Mouse (Mus musculus) midbrain, embryonic 12.5 days (tissue): ENCODE measurements around the gene Pde1c. TPM values are rescaled to one million over a fixed set of nuclear protein-coding genes. Genes with fewer than 3 reads are reported as not detected.

Source experiments
- ATAC-seq: fragments of 200-750 bp; cut with Nextera tagmentation; 2 replicates; pipeline ENCODE4 v1.8.0; 2017; ENCODE audit warnings: low read depth, moderate TSS enrichment, moderate library complexity; ENCODE audit not compliant: low FRiP score
- H3K27ac ChIP-seq: fragments of 300-500 bp; sonication (generic); replicated peaks from 2 replicates; pipeline ENCODE4 v1.5.1; 2016; ENCODE audit warnings: mild to moderate bottlenecking
- H3K27me3 ChIP-seq: fragments of 300-500 bp; sonication (generic); 2 replicates; pipeline ENCODE4 v1.6.1; 2016; ENCODE audit warnings: mild to moderate bottlenecking
- H3K36me3 ChIP-seq: fragments of 300-500 bp; sonication (generic); 2 replicates; pipeline ENCODE4 v1.6.1; 2016
- H3K4me1 ChIP-seq: fragments of 300-500 bp; sonication (generic); 2 replicates; pipeline ENCODE4 v1.6.1; 2016
- H3K4me2 ChIP-seq: fragments of 300-500 bp; sonication (generic); replicated peaks from 2 replicates; pipeline ENCODE4 v1.6.1; 2016; ENCODE audit warnings: mild to moderate bottlenecking, moderate library complexity
- H3K4me3 ChIP-seq: fragments of 300-500 bp; sonication (generic); 2 replicates; pipeline ENCODE4 v1.5.1; 2016; ENCODE audit warnings: mild to moderate bottlenecking
- H3K9ac ChIP-seq: fragments of 300-500 bp; sonication (generic); replicated peaks from 2 replicates; pipeline ENCODE4 v1.6.1; 2016; ENCODE audit warnings: mild to moderate bottlenecking, moderate library complexity
- H3K9me3 ChIP-seq: fragments of 300-500 bp; sonication (generic); 2 replicates; pipeline ENCODE4 v1.6.1; 2016; ENCODE audit warnings: mild to moderate bottlenecking
- WGBS: fragments of 180-500 bp; shearing (Covaris S2); methylation state at CpG from one replicate; pipeline ENCODE4 v1.1.7; 2016; 5-methylcytosine and 5-hydroxymethylcytosine counted together
- polyA plus RNA-seq: library from polyadenylated mRNA; unstranded; fragments of >200 nt; fragmentation: Nextera tagmentation; extraction: Ambion mirVana; gene quantifications from 2 replicates; pipeline ENCODE4 v1.2.1, GENCODE M21; 2016

Gene Pde1c
- polyA plus RNA-seq, 1 experiment from 2014 or later = 7.4 TPM

- Histone ChIP-seq H3K9me3 (no peaks in the 10 kb centered on the region), H3K36me3 (no peaks in the 10 kb centered on the region), H3K27me3 (0 out of 2 replicates have a peak, but pooled peaks cover 8% of the 10 kb centered on the region), H3K4me2 (peak overlapping the region; percentile 95), H3K4me1 (peaks cover 12% of the 10 kb centered on the region), H3K27ac (0 out of 2 replicates have a peak overlapping the region, but pooled peaks have one; percentile 36), H3K9ac (peak overlapping the region; percentile 71), H3K4me3 (peak overlapping the region; percentile 55)
- 2% methylated on average over 19 of the region's 19 CpGs for WGBS
- ATAC-seq = peak; percentile 79
Observed at GRCm38 (mm10) chr6:56361348-56362127, 207.4 kb downstream of the Pde1c start.

- no peak overlapping the region for H3K9ac ChIP-seq
- no peaks in the 10 kb centered on the region for H3K9me3 ChIP-seq
- H3K4me2 ChIP-seq = peak overlapping the region; percentile 19; the same call in 1 of the 2 replicates
- no peak overlapping the region for H3K27ac ChIP-seq
- peaks cover 12% of the 10 kb centered on the region for H3K4me1 ChIP-seq
- 0 out of 2 replicates have a peak overlapping the region, but pooled peaks have one; percentile 3 for H3K4me3 ChIP-seq
- 0 out of 2 replicates have a peak, but pooled peaks cover 8% of the 10 kb centered on the region for H3K27me3 ChIP-seq
- no peaks in the 10 kb centered on the region for H3K36me3 ChIP-seq
- WGBS = 66% methylated on average over 6 of the region's 6 CpGs
- no peak for ATAC-seq
Observed at GRCm38 (mm10) chr6:56360086-56360485, 208.8 kb downstream of the Pde1c start.

- Histone ChIP-seq H3K36me3 (no peaks in the 10 kb centered on the region), H3K9ac (no peak overlapping the region), H3K27ac (no peak overlapping the region), H3K4me1 (peaks cover 12% of the 10 kb centered on the region), H3K9me3 (no peaks in the 10 kb centered on the region), H3K4me3 (no peak overlapping the region), H3K4me2 (no peak overlapping the region), H3K27me3 (0 out of 2 replicates have a peak, but pooled peaks cover 8% of the 10 kb centered on the region)
- ATAC-seq = no peak
- 91% methylated on average over 3 of the region's 3 CpGs for WGBS
Observed at GRCm38 (mm10) chr6:56359126-56359525, 209.8 kb downstream of the Pde1c start.

- Histone ChIP-seq H3K9me3 (no peaks in the 10 kb centered on the region), H3K9ac (no peak overlapping the region), H3K27ac (no peak overlapping the region), H3K4me2 (no peak overlapping the region), H3K4me3 (no peak overlapping the region), H3K4me1 (no peaks in the 10 kb centered on the region), H3K36me3 (no peaks in the 10 kb centered on the region), H3K27me3 (no peaks in the 10 kb centered on the region)
- ATAC-seq = no peak
- 81% methylated on average over 3 of the region's 3 CpGs for WGBS
Observed at GRCm38 (mm10) chr6:56347207-56347606, 221.7 kb downstream of the Pde1c start.

GRCm38 (mm10) chr6:56345082-56345481 is 223.8 kb downstream of the Pde1c start:
- Histone ChIP-seq H3K4me2 (no peak overlapping the region), H3K27me3 (no peaks in the 10 kb centered on the region), H3K9ac (no peak overlapping the region), H3K9me3 (no peaks in the 10 kb centered on the region), H3K36me3 (no peaks in the 10 kb centered on the region), H3K4me3 (no peak overlapping the region), H3K27ac (no peak overlapping the region), H3K4me1 (no peaks in the 10 kb centered on the region)
- 75% methylated on average over 4 of the region's 4 CpGs for WGBS
- ATAC-seq = no peak

GRCm38 (mm10) chr6:56342005-56342404 is 226.9 kb downstream of the Pde1c start:
- Histone ChIP-seq H3K27me3 (no peaks in the 10 kb centered on the region), H3K9ac (no peak overlapping the region), H3K4me1 (no peaks in the 10 kb centered on the region), H3K36me3 (no peaks in the 10 kb centered on the region), H3K9me3 (no peaks in the 10 kb centered on the region), H3K27ac (no peak overlapping the region), H3K4me2 (no peak overlapping the region), H3K4me3 (no peak overlapping the region)
- 47% methylated on average over 1 of the region's 1 CpGs for WGBS
- no peak for ATAC-seq

- Histone ChIP-seq H3K4me1 (no peaks in the 10 kb centered on the region), H3K9me3 (no peaks in the 10 kb centered on the region), H3K4me3 (no peak overlapping the region), H3K27ac (no peak overlapping the region), H3K36me3 (no peaks in the 10 kb centered on the region), H3K9ac (no peak overlapping the region), H3K4me2 (no peak overlapping the region), H3K27me3 (no peaks in the 10 kb centered on the region)
- WGBS = 86% methylated on average over 3 of the region's 3 CpGs
- ATAC-seq = no peak
Observed at GRCm38 (mm10) chr6:56335811-56336446, 233.0 kb downstream of the Pde1c start.

- no peak overlapping the region for H3K9ac ChIP-seq
- no peak overlapping the region for H3K4me2 ChIP-seq
- H3K36me3 ChIP-seq = no peaks in the 10 kb centered on the region
- no peaks in the 10 kb centered on the region for H3K9me3 ChIP-seq
- no peak overlapping the region for H3K27ac ChIP-seq
- no peak for ATAC-seq
- no peaks in the 10 kb centered on the region for H3K27me3 ChIP-seq
- 69% methylated on average over 4 of the region's 4 CpGs for WGBS
- no peak overlapping the region for H3K4me3 ChIP-seq
- peaks cover 9% of the 10 kb centered on the region; the same call in 1 of the 2 replicates for H3K4me1 ChIP-seq
Observed at GRCm38 (mm10) chr6:56332149-56332548, 236.8 kb downstream of the Pde1c start.

- Histone ChIP-seq H3K4me3 (no peak overlapping the region), H3K27me3 (no peaks in the 10 kb centered on the region), H3K27ac (no peak overlapping the region), H3K4me2 (no peak overlapping the region), H3K36me3 (no peaks in the 10 kb centered on the region), H3K9me3 (no peaks in the 10 kb centered on the region), H3K9ac (no peak overlapping the region), H3K4me1 (peaks cover 9% of the 10 kb centered on the region; the same call in 1 of the 2 replicates)
- 90% methylated on average over 6 of the region's 6 CpGs for WGBS
- ATAC-seq = no peak
Observed at GRCm38 (mm10) chr6:56331432-56331831, 237.5 kb downstream of the Pde1c start.

GRCm38 (mm10) chr6:56328103-56328502 is 240.8 kb downstream of the Pde1c start:
- 38% methylated on average over 1 of the region's 1 CpGs for WGBS
- ATAC-seq = no peak
- H3K27ac ChIP-seq = no peak overlapping the region

GRCm38 (mm10) chr6:56322799-56323198 is 246.1 kb downstream of the Pde1c start:
- H3K27me3 ChIP-seq = no peaks in the 10 kb centered on the region
- WGBS = 13% methylated on average over 3 of the region's 3 CpGs
- H3K36me3 ChIP-seq = no peaks in the 10 kb centered on the region
- no peak overlapping the region for H3K9ac ChIP-seq
- H3K4me1 ChIP-seq = no peaks in the 10 kb centered on the region; the same call in 1 of the 2 replicates
- H3K27ac ChIP-seq = no peak overlapping the region
- no peak overlapping the region for H3K4me3 ChIP-seq
- H3K4me2 ChIP-seq = no peak overlapping the region
- H3K9me3 ChIP-seq = no peaks in the 10 kb centered on the region
- no peak for ATAC-seq

More at GRCm38 (mm10) chr6:56328103-56328502, 240.8 kb downstream of the Pde1c start:
- Histone ChIP-seq H3K27me3 (no peaks in the 10 kb centered on the region), H3K4me3 (no peak overlapping the region), H3K9ac (no peak overlapping the region), H3K4me2 (no peak overlapping the region), H3K4me1 (peaks cover 9% of the 10 kb centered on the region; the same call in 1 of the 2 replicates), H3K9me3 (no peaks in the 10 kb centered on the region), H3K36me3 (no peaks in the 10 kb centered on the region)

- no peak for ATAC-seq
Observed at GRCm38 (mm10) chr6:56310318-56310717, 258.6 kb downstream of the Pde1c start.

More at GRCm38 (mm10) chr6:56310318-56310717, 258.6 kb downstream of the Pde1c start:
- Histone ChIP-seq H3K4me3 (no peak overlapping the region), H3K36me3 (no peaks in the 10 kb centered on the region), H3K27ac (no peak overlapping the region), H3K4me1 (no peaks in the 10 kb centered on the region), H3K27me3 (no peaks in the 10 kb centered on the region), H3K4me2 (no peak overlapping the region), H3K9me3 (no peaks in the 10 kb centered on the region), H3K9ac (no peak overlapping the region)
